Mouse (Mus musculus) effector memory CD4-positive, alpha-beta T cell, adult 5 months (primary cell): ENCODE measurements around the gene Gm8011. TPM values are rescaled to one million over a fixed set of nuclear protein-coding genes. Genes with fewer than 3 reads are reported as not detected.

Experiments
- polyA plus RNA-seq: library from polyadenylated mRNA; unstranded; fragments of 100-300 nt; shearing (Covaris generic); gene quantifications from one replicate; pipeline ENCODE4 v1.2.1, GENCODE M21; 2017

Gm8011 gene
- not detected for polyA plus RNA-seq

DNA sequence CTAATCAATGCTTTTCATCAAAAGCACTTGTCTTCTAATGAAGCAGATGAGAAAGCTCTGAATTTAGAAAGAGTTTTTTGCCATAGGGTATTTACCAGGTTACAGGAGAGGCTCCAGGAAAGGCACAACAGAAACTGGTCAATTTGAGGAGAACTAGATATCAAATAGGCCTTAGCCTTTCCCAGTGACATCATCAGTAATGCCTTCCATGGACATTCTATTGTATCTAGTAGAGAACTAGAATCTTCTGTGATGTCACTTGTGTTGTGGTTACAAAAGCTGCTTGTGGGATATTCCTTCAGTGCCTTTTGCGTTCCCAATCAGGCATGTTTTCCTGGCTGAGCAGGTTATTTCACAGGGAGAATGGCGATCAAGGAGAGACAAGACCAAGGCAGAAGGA, at the start of gene Gm8011:
Gm8011 (plus strand) TSS at position 301 of the 400 bp plus-strand sequence.

GRCm38 (mm10) chr14:42439573-42439972, 24.1 kb upstream of the Gm8011 start, which contains the start of gene Gm8005:
Gm8005 (minus strand) TSS chr14:42439673.

GRCm38 (mm10) chr14:42502249-42502648, 38.6 kb downstream of the Gm8011 start, which contains the start of gene Gm8020:
Gm8020 (minus strand) TSS chr14:42502349.

Other genes with a start within 250 kb of the Gm8011 start
- gene Gm17026, start 203.8 kb upstream of the Gm8011 start, polyA plus RNA-seq, result not detected
- gene Gm9611, start 166.5 kb upstream of the Gm8011 start, polyA plus RNA-seq, result not detected
- not detected for gene Gm7995, start 153.7 kb upstream of the Gm8011 start, polyA plus RNA-seq
- gene Gm8005, start 24.2 kb upstream of the Gm8011 start, polyA plus RNA-seq, result not detected
- not detected for gene Gm8020, start 38.5 kb downstream of the Gm8011 start, polyA plus RNA-seq
- gene Gm8024, start 60.4 kb downstream of the Gm8011 start, polyA plus RNA-seq, result not detected
- not detected for gene Gm17124, start 136.0 kb downstream of the Gm8011 start, polyA plus RNA-seq
- gene Gm3633, start 178.0 kb downstream of the Gm8011 start, polyA plus RNA-seq, result not detected
- not detected for gene Gm10378, start 192.1 kb downstream of the Gm8011 start, polyA plus RNA-seq